ENCODE assay signal across 7 mouse cellular contexts in genomic region chr3:95818026-95818511, GRCm38 (mm10). TPM values are rescaled to one million over a fixed set of nuclear protein-coding genes. Genes with fewer than 3 reads are reported as not detected.
DNase-seq lines count a peak whose midpoint lies in the region; ATAC-seq and TF ChIP-seq lines count a peak whose summit lies in the region.

No protein-coding gene starts in this region.

- under 1% methylated on average over 21 of the region's 21 CpGs for WGBS in heart, embryonic 15.5 days

- H3K9me3 ChIP-seq in heart, embryonic 15.5 days (replicated peaks), result no peaks in the 10 kb centered on the region

- peaks cover 17% of the 10 kb centered on the region for H3K4me1 ChIP-seq in bone marrow macrophage, adult 2 months (ENCODE audit: control insufficient read depth, insufficient read depth, low read length)
- H3K4me1 ChIP-seq in embryonic fibroblast, embryonic 13.5 days (ENCODE audit: control insufficient read depth, insufficient read depth, low read length), result peaks cover 5% of the 10 kb centered on the region; the same call in 1 of the 2 replicates
- peaks cover 18% of the 10 kb centered on the region for H3K4me1 ChIP-seq in heart, embryonic 15.5 days (replicated peaks)

- no peak for TF ChIP-seq POLR2A in bone marrow macrophage, adult 2 months (IDR thresholded peaks at IDR 0.05; ENCODE audit: borderline replicate concordance, low read depth, low read length)
- peak; percentile 57 for TF ChIP-seq POLR2A in embryonic fibroblast, embryonic 13.5 days (IDR thresholded peaks at IDR 0.05; ENCODE audit: low read depth, low read length)

- H3K4me2 ChIP-seq in heart, embryonic 15.5 days, result peak overlapping the region; percentile 63

- H3K27me3 ChIP-seq in heart, embryonic 15.5 days, result no peaks in the 10 kb centered on the region

- ATAC-seq in heart, embryonic 15.5 days (replicated peaks; ENCODE audit: insufficient number of reproducible peaks, insufficient read depth, low FRiP score, low read depth), result no peak

- H3K36me3 ChIP-seq in heart, embryonic 15.5 days, result no peaks in the 10 kb centered on the region

- peak overlapping the region; percentile 96 for H3K27ac ChIP-seq in bone marrow macrophage, adult 2 months (ENCODE audit: insufficient read depth, low read depth, low read length)
- peak overlapping the region; percentile 95 for H3K27ac ChIP-seq in embryonic fibroblast, embryonic 13.5 days (ENCODE audit: insufficient read depth, low read length)
- peak overlapping the region; percentile 99 for H3K27ac ChIP-seq in heart, embryonic 15.5 days

- peak overlapping the region; percentile 92 for H3K4me3 ChIP-seq in bone marrow macrophage, adult 2 months (ENCODE audit: insufficient read depth, low read length)
- H3K4me3 ChIP-seq in embryonic fibroblast, embryonic 13.5 days (ENCODE audit: insufficient read depth, low read length), result peak overlapping the region; percentile 71
- peak overlapping the region; percentile 85 for H3K4me3 ChIP-seq in heart, embryonic 15.5 days

- peak overlapping the region; percentile 93 for H3K9ac ChIP-seq in heart, embryonic 15.5 days

- no peak for TF ChIP-seq CTCF in bone marrow macrophage, adult 2 months (IDR thresholded peaks at IDR 0.05; ENCODE audit: low read depth, low read length)
- no peak for TF ChIP-seq CTCF in embryonic fibroblast, embryonic 13.5 days (IDR thresholded peaks at IDR 0.05; ENCODE audit: borderline replicate concordance, insufficient read depth, low read length)

- DNase-seq in MN1 (ENCODE audit: low spot score), result peak; percentile 60
- peak; percentile 66 to 75 for DNase-seq in kidney, postnatal 25 days
- peak; percentile 56 for DNase-seq in lung, postnatal 10 days
- peak; percentile 39 for DNase-seq in skeletal muscle tissue, adult 2 months (ENCODE audit: low read depth, low spot score)

RNA-seq across cellular contexts. Expression of gene Rprd2, which starts 0.6 kb away (rescaled TPM):
- 24.4 and 29.0 TPM in 2 replicates for polyA plus RNA-seq in bone marrow macrophage, adult 2 months (2012; ENCODE audit: insufficient read depth, insufficient read length, missing spikeins)
- 32.2 and 37.1 TPM in 2 replicates for polyA plus RNA-seq in embryonic fibroblast, embryonic 13.5 days (2011; ENCODE audit: insufficient read length, low read depth, missing spikeins)
- 17.6 and 19.6 TPM in 2 replicates for polyA plus RNA-seq in heart, embryonic 15.5 days (2015; fragmentation: Nextera tagmentation; extraction: Ambion mirVana)

RNA-seq across cellular contexts. Expression of gene Prpf3, which starts 37.6 kb away (rescaled TPM):
- 33.0 and 34.9 TPM in 2 replicates for polyA plus RNA-seq in bone marrow macrophage, adult 2 months (2012; ENCODE audit: insufficient read depth, insufficient read length, missing spikeins)
- 37.4 and 37.7 TPM in 2 replicates for polyA plus RNA-seq in embryonic fibroblast, embryonic 13.5 days (2011; ENCODE audit: insufficient read length, low read depth, missing spikeins)
- polyA plus RNA-seq in heart, embryonic 15.5 days (2015; fragmentation: Nextera tagmentation; extraction: Ambion mirVana), result 27.5 and 31.0 TPM in 2 replicates

RNA-seq across cellular contexts. Expression of gene Mrps21, which starts 53.2 kb away (rescaled TPM):
- polyA plus RNA-seq in bone marrow macrophage, adult 2 months (2012; ENCODE audit: insufficient read depth, insufficient read length, missing spikeins), result 227 and 228 TPM in 2 replicates
- polyA plus RNA-seq in embryonic fibroblast, embryonic 13.5 days (2011; ENCODE audit: insufficient read length, low read depth, missing spikeins), result 171 and 236 TPM in 2 replicates
- 323 and 434 TPM in 2 replicates for polyA plus RNA-seq in heart, embryonic 15.5 days (2015; fragmentation: Nextera tagmentation; extraction: Ambion mirVana)

RNA-seq across cellular contexts. Expression of gene Tars2, which starts 58.1 kb away (rescaled TPM):
- polyA plus RNA-seq in bone marrow macrophage, adult 2 months (2012; ENCODE audit: insufficient read depth, insufficient read length, missing spikeins), result 27.0 and 27.8 TPM in 2 replicates
- 36.7 and 37.5 TPM in 2 replicates for polyA plus RNA-seq in embryonic fibroblast, embryonic 13.5 days (2011; ENCODE audit: insufficient read length, low read depth, missing spikeins)
- polyA plus RNA-seq in heart, embryonic 15.5 days (2015; fragmentation: Nextera tagmentation; extraction: Ambion mirVana), result 31.3 and 42.4 TPM in 2 replicates
